Mouse (Mus musculus): ENCODE measurements at regions not wholly inside any gene's neighbourhood (a gene's known extent, or its start where the extent isn't known, plus 50 kb on each side); places are given as distances from the start of the nearest gene placed in this dataset.
A peak's percentile ranks its signal among the peaks of the same experiment; 100 is the strongest.

GRCm38 (mm10) chr8:18536059-18536458, 442.0 kb downstream of the Defb40 start:
- no peak for DNase-seq

- no peak for DNase-seq
Measured at GRCm38 (mm10) chr8:18528120-18528519, 449.9 kb downstream of the Defb40 start.

GRCm38 (mm10) chr8:18512409-18512808, 465.6 kb downstream of the Defb40 start:
- DNase-seq: no peak

GRCm38 (mm10) chr8:18506158-18507022, 471.7 kb downstream of the Defb40 start:
- no peak for DNase-seq

GRCm38 (mm10) chr8:18490620-18491019, 487.4 kb downstream of the Defb40 start:
- DNase-seq: no peak

- no peak for DNase-seq
Measured at GRCm38 (mm10) chr8:18480081-18480480, 498.0 kb downstream of the Defb40 start.

GRCm38 (mm10) chr8:18478166-18478565, 499.9 kb downstream of the Defb40 start:
- DNase-seq: peak in 1 of 2 experiments; percentile 1

- DNase-seq: no peak
Measured at GRCm38 (mm10) chr8:18467511-18467910, 510.5 kb downstream of the Defb40 start.

GRCm38 (mm10) chr8:18460609-18461008, 517.4 kb downstream of the Defb40 start:
- DNase-seq: no peak

- no peak for DNase-seq
Measured at GRCm38 (mm10) chr8:18457470-18457869, 520.6 kb downstream of the Defb40 start.

GRCm38 (mm10) chr8:18449015-18449414, 529.0 kb downstream of the Defb40 start:
- no peak for DNase-seq

- DNase-seq: no peak
Measured at GRCm38 (mm10) chr8:18442212-18442611, 535.8 kb downstream of the Defb40 start.

- no peak for DNase-seq
Measured at GRCm38 (mm10) chr8:18422846-18423245, 555.2 kb downstream of the Defb40 start.

- no peak for DNase-seq
Measured at GRCm38 (mm10) chr8:18412470-18412869, 565.6 kb downstream of the Defb40 start.

- peak in 1 of 2 experiments; percentile 8 for DNase-seq
Measured at GRCm38 (mm10) chr8:18406446-18406845, 571.6 kb downstream of the Defb40 start.

- peak; percentile 24 to 33 for DNase-seq
Measured at GRCm38 (mm10) chr8:18388353-18388752, 589.7 kb downstream of the Defb40 start.

GRCm38 (mm10) chr8:18381615-18382178, 596.4 kb downstream of the Defb40 start:
- no peak for DNase-seq

- no peak for DNase-seq
Measured at GRCm38 (mm10) chr8:18348716-18349115, 629.3 kb downstream of the Defb40 start.

GRCm38 (mm10) chr8:18346248-18346647, 631.8 kb downstream of the Defb40 start:
- DNase-seq: no peak

GRCm38 (mm10) chr8:18345322-18345721, 632.7 kb downstream of the Defb40 start:
- peak; percentile 29 to 30 for DNase-seq

GRCm38 (mm10) chr8:18344838-18345237, 633.2 kb downstream of the Defb40 start:
- no peak for DNase-seq

- DNase-seq: no peak
Measured at GRCm38 (mm10) chr8:18335576-18335975, 642.5 kb downstream of the Defb40 start.

- DNase-seq: no peak
Measured at GRCm38 (mm10) chr8:18328521-18328920, 649.5 kb downstream of the Defb40 start.

GRCm38 (mm10) chr8:18316488-18316887, 661.6 kb downstream of the Defb40 start:
- DNase-seq: no peak

All from adrenal gland, postnatal 36 days (tissue).